Mouse (Mus musculus) stomach, postnatal 0 days (tissue): ENCODE measurements around the gene Parva.

Experiments used
- CTCF ChIP-seq: IDR thresholded peaks from 2 replicates; pipeline ENCODE4 v1.5.1; 2016; ENCODE audit warnings: antibody characterized with exemption, low read depth, mild to moderate bottlenecking, moderate library complexity
- EP300 ChIP-seq: optimal IDR thresholded peaks from 2 replicates; pipeline ENCODE3; 2016; ENCODE audit warnings: antibody characterized with exemption

DNA sequence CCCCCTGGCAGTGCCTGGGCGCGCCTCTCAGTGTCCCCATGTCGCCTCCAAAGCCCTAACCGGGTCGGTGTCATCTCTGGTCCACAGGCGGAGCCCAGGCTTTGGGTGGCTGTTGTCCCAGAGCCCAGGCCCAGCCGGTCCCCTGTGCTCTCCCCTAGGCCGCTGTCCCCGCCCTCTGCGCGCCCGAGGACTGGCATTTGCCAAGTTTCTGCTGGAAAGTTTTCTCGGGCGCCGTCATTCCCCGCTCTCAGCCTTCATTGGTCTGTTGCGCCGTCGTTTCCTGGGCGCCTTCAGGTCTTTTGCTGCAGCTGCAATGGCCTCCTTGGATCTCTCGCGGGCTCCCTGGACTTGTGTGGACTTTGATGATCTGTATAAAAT, 842 bp downstream of the Parva start:
- TF ChIP-seq CTCF (peak; percentile 6; the same call in 1 of the 2 replicates), EP300 (no peak)
